Mouse (Mus musculus) stomach, postnatal 0 days (tissue): Measurements from ENCODE around the gene Klf16.

ENCODE experiments used
- CTCF ChIP-seq: IDR thresholded peaks from 2 replicates; pipeline ENCODE4 v1.5.1; 2016; ENCODE audit warnings: antibody characterized with exemption, low read depth, mild to moderate bottlenecking, moderate library complexity
- EP300 ChIP-seq: optimal IDR thresholded peaks from 2 replicates; pipeline ENCODE3; 2016; ENCODE audit warnings: antibody characterized with exemption

DNA sequence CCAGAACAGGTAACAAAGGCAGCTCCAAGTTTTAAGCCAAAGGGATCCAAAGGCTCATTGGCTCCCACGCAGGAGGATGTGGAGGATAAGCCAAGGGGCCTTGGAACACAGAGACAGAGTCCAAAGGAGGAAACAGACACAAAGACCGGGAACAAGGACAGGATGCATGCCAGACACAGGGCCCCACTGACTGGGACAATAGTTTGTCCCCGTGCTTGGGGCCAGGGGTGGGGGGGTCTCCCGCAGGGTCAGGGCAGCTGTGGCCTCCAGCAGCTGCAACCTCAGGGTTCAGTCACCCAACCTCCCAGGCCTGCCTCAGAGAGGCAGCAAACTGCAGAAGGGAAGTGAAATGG lies 10.2 kb upstream of the Klf16 start:
- TF ChIP-seq CTCF (no peak), EP300 (no peak)
